Mouse (Mus musculus): Measurements from ENCODE around the gene Lekr1. TPM values are rescaled to one million over a fixed set of nuclear protein-coding genes. Genes with fewer than 3 reads are reported as not detected.

The Lekr1 gene
- total and polyA plus RNA-seq, 3 experiments, result 1.8 to 2.5 TPM; not detected in 1

GRCm38 (mm10) chr3:65643654-65644053 is 22.4 kb upstream of the Lekr1 start:
- Histone ChIP-seq H3K9ac (ENCODE audit: control insufficient read depth, low read depth, low read length, poor library complexity, severe bottlenecking) (no peak overlapping the region), H3K27ac (ENCODE audit: control insufficient read depth, low read depth, low read length) (no peak overlapping the region), H3K27me3 (ENCODE audit: control insufficient read depth in 1 of 2, insufficient read depth in 2 of 2, low read length in 2 of 2) (no peaks in the 10 kb centered on the region; a peak in 1 of 4 replicates), H3K36me3 (ENCODE audit: control insufficient read depth in 1 of 2, insufficient read depth in 2 of 2, low read length in 2 of 2) (no peaks in the 10 kb centered on the region), H3K4me1 (ENCODE audit: control insufficient read depth in 1 of 2, insufficient read depth in 2 of 2, low read length in 2 of 2) (no peaks in the 10 kb centered on the region), H3K9me3 (replicated peaks; ENCODE audit: insufficient read depth, low read length) (no peaks in the 10 kb centered on the region), H3K79me2 (ENCODE audit: control insufficient read depth, insufficient read depth, low read length, poor library complexity) (no peaks in the 10 kb centered on the region), H3K4me3 (ENCODE audit: control insufficient read depth in 1 of 2, insufficient read depth in 1 of 2, low read depth in 2 of 2, low read length in 2 of 2) (no peak overlapping the region)
- DNase-seq (ENCODE audit: low read depth, low spot score), result no peak
- TF ChIP-seq MAFK (IDR thresholded peaks at IDR 0.05; ENCODE audit: borderline replicate concordance, low read depth, low read length) (no peak), UBTF (IDR thresholded peaks at IDR 0.05; ENCODE audit: borderline replicate concordance, insufficient read depth, low read depth, low read length) (no peak), ZKSCAN1 (IDR thresholded peaks at IDR 0.05; ENCODE audit: low read depth, low read length) (no peak), RCOR1 (IDR thresholded peaks at IDR 0.05; ENCODE audit: low read depth, low read length) (no peak), MXI1 (IDR thresholded peaks at IDR 0.05; ENCODE audit: low read depth, low read length) (no peak), CHD2 (IDR thresholded peaks at IDR 0.05; ENCODE audit: low read length) (no peak), GABPA (IDR thresholded peaks at IDR 0.05; ENCODE audit: low read depth, low read length) (no peak), NELFE (IDR thresholded peaks at IDR 0.05; ENCODE audit: low read depth, low read length) (no peak), CTCF (IDR thresholded peaks at IDR 0.05 in 2 of 3, conservative IDR thresholded peaks at IDR 0.05 in 1 of 3; ENCODE audit: control insufficient read depth in 1 of 3, insufficient read depth in 1 of 3, low read depth in 2 of 3, low read length in 3 of 3, poor library complexity in 1 of 3, severe bottlenecking in 1 of 3) (no peak), ZNF384 (IDR thresholded peaks at IDR 0.05; ENCODE audit: low read depth, low read length) (no peak), POLR2AphosphoS5 (IDR thresholded peaks at IDR 0.05; ENCODE audit: borderline replicate concordance, low read depth, low read length) (no peak), MYB (IDR thresholded peaks at IDR 0.05; ENCODE audit: low read depth, low read length) (no peak), SIN3A (IDR thresholded peaks at IDR 0.05; ENCODE audit: low read length) (no peak), JUND (IDR thresholded peaks at IDR 0.05; ENCODE audit: low read depth, low read length) (no peak), ZMIZ1 (IDR thresholded peaks at IDR 0.05; ENCODE audit: low read depth, low read length) (no peak), POLR2A (IDR thresholded peaks at IDR 0.05; ENCODE audit: control insufficient read depth in 1 of 2, insufficient read depth in 1 of 2, low read depth in 1 of 2, low read length in 2 of 2, poor library complexity in 1 of 2) (no peak)

- no peak for TF ChIP-seq NRF1 (IDR thresholded peaks at IDR 0.05; ENCODE audit: insufficient read depth, low read depth, low read length, poor library complexity, severe bottlenecking)
- TF ChIP-seq UBTF (IDR thresholded peaks at IDR 0.05; ENCODE audit: borderline replicate concordance, insufficient read depth, low read depth, low read length), result no peak
- no peak for TF ChIP-seq MXI1 (IDR thresholded peaks at IDR 0.05; ENCODE audit: low read depth, low read length)
- no peak for TF ChIP-seq BHLHE40 (IDR thresholded peaks at IDR 0.05; ENCODE audit: borderline replicate concordance, low read depth, low read length)
- no peak for TF ChIP-seq ETS1 (IDR thresholded peaks at IDR 0.05; ENCODE audit: low read depth, low read length)
- TF ChIP-seq POLR2AphosphoS2 (IDR thresholded peaks at IDR 0.05; ENCODE audit: low read length), result no peak
- TF ChIP-seq RCOR1 (IDR thresholded peaks at IDR 0.05; ENCODE audit: low read depth, low read length), result no peak
- no peak for TF ChIP-seq JUND (IDR thresholded peaks at IDR 0.05; ENCODE audit: low read depth, low read length)
- TF ChIP-seq SIN3A (IDR thresholded peaks at IDR 0.05; ENCODE audit: low read length), result no peak
- no peak for TF ChIP-seq POLR2A (IDR thresholded peaks at IDR 0.05; ENCODE audit: control insufficient read depth in 1 of 2, insufficient read depth in 1 of 2, low read depth in 1 of 2, low read length in 2 of 2, poor library complexity in 1 of 2)
- no peak for TF ChIP-seq HCFC1 (IDR thresholded peaks at IDR 0.05; ENCODE audit: low read depth, low read length)
- no peak for TF ChIP-seq MAX (IDR thresholded peaks at IDR 0.05; ENCODE audit: low read length)
- TF ChIP-seq MAFK (IDR thresholded peaks at IDR 0.05; ENCODE audit: borderline replicate concordance, low read depth, low read length), result no peak
- no peak for TF ChIP-seq E2F4 (IDR thresholded peaks at IDR 0.05; ENCODE audit: borderline replicate concordance, low read depth, low read length)
- no peak for DNase-seq (ENCODE audit: low read depth, low spot score)
These were observed 18.4 kb upstream of the Lekr1 start for GRCm38 (mm10) chr3:65647592-65647991.

More at GRCm38 (mm10) chr3:65647592-65647991, 18.4 kb upstream of the Lekr1 start:
- no peak overlapping the region for H3K9ac ChIP-seq (ENCODE audit: control insufficient read depth, low read depth, low read length, poor library complexity, severe bottlenecking)
- no peaks in the 10 kb centered on the region for H3K9me3 ChIP-seq (replicated peaks; ENCODE audit: insufficient read depth, low read length)
- H3K4me3 ChIP-seq (ENCODE audit: control insufficient read depth in 1 of 2, insufficient read depth in 1 of 2, low read depth in 2 of 2, low read length in 2 of 2), result no peak overlapping the region
- H3K27me3 ChIP-seq (ENCODE audit: control insufficient read depth in 1 of 2, insufficient read depth in 2 of 2, low read length in 2 of 2), result peaks cover 5 to 17% of the 10 kb centered on the region in 2 experiments
- H3K79me2 ChIP-seq (ENCODE audit: control insufficient read depth, insufficient read depth, low read length, poor library complexity), result no peaks in the 10 kb centered on the region
- no peaks in the 10 kb centered on the region for H3K4me1 ChIP-seq (ENCODE audit: control insufficient read depth in 1 of 2, insufficient read depth in 2 of 2, low read length in 2 of 2)
- H3K27ac ChIP-seq (ENCODE audit: control insufficient read depth, low read depth, low read length), result no peak overlapping the region
- H3K36me3 ChIP-seq (ENCODE audit: control insufficient read depth in 1 of 2, insufficient read depth in 2 of 2, low read length in 2 of 2), result no peaks in the 10 kb centered on the region

Measured in MEL (cell line).